Mouse (Mus musculus): ENCODE measurements at regions not wholly inside any gene's neighbourhood (a gene's known extent, or its start where the extent isn't known, plus 50 kb on each side); places are given as distances from the start of the nearest gene placed in this dataset.

GRCm38 (mm10) chr15:71375775-71376174 lies 2458.6 kb upstream of the Gm6569 start:
- no peak for DNase-seq (ENCODE audit: low spot score)

Measured in c-Kit-positive CD71-positive TER-119-positive erythroid progenitor cells, embryonic 14.5 days (primary cell).